Mouse (Mus musculus) layer of hippocampus, postnatal 36 days (tissue): Measurements from ENCODE around the gene Nsl1. TPM values are rescaled to one million over a fixed set of nuclear protein-coding genes. Genes with fewer than 3 reads are reported as not detected.

ENCODE experiments used
- DNase-seq, 2 experiments: peaks; one replicate each; pipeline ENCODE4 v3.0.0; 2022
- total RNA-seq, 2 experiments: library from RNA; stranded (reverse); gene quantifications; 2 replicates each; pipeline ENCODE4 v1.2.3; 2021

The Nsl1 gene
- total RNA-seq, 2 experiments from 2014 or later, result 0.61 to 0.82 TPM

GRCm38 (mm10) chr1:191054870-191055532, 7.8 kb upstream of the Nsl1 start:
- no peak for DNase-seq

DNA sequence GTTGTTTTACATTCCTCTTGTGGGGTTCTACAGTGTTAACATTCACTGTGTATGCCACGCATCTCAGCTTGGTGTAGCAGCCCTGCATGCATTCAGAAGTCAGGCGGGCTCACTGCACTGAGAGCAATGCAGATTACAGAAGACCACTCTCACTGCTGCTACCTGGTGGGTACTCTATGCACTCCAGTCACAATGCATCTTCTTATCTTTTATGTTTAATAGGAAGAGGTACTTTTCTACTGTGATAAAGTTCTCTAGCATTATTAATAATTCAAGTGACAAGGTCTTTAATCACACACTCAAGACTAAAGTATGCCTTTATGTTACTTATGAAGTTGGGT, 7.3 kb upstream of the Nsl1 start:
- DNase-seq, result no peak

DNA sequence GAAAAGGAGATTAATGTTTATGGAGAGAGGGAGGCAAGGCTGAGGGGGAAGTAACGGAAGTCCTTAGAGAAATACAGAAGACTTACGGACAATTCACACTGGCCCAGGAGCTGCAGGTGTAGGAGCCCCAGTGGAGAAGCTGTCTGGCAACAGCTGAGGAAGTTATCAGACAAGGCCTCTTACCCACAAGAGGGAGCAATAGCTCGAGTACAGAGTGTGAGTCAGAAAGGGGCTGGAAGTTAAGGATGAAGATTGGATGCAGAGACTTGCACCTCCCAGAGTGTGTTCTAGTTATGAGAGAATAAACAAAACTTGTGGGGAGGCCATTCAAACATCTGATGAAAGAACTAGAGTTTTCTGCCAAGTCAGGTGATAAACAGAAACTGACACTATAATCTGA, 5.4 kb upstream of the Nsl1 start:
- no peak for DNase-seq

DNA sequence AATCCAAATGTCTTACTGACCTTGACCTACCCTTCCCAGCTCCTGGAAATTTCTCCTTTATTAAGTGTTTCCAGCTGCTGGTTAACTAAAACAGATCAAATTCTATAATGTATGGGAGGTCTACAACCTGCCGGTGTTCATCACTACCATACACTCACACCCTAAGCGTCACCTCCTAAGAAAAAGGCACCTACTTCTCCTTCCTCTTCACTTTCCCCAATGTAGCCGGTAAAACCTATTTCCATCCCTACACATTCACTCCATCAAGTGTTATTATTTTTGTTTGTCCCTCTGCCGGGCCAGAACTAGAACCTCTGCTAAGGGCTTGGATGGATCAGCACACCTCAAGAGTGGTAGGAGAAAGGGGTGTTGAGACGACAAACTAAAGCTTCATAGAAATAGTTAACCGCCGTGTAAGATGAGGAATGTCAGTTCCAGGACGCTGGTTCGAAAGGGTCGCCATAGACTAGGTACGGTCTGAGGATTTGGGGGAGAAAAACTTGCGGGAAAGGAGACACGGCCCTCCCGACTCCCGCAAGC, 501 bp upstream of the Nsl1 start:
- no peak for DNase-seq

GRCm38 (mm10) chr1:191063700-191064099, 888 bp downstream of the Nsl1 start:
- no peak for DNase-seq

- no peak for DNase-seq
Observed at GRCm38 (mm10) chr1:191064535-191064934, 1.7 kb downstream of the Nsl1 start.

DNA sequence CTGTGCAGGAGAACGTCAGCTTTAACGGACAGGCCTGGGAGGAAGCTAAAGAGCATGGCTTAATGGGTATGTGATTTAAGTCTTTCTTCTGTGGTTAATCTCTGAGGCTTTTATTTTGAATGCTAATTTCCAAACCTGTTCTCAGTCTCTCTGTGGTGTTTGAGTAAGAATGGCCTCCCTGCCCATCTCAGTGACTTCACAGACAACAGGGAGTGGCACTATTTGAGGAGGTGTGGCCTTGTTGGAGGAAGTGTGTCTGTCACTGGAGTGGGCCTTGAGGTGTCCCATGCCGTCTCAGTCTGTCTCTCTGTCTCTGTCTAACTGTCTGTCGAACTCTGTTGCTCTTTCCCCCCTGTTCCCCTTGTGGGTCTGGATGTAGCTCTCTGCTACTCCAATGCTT, 2.4 kb downstream of the Nsl1 start:
- no peak for DNase-seq

DNA sequence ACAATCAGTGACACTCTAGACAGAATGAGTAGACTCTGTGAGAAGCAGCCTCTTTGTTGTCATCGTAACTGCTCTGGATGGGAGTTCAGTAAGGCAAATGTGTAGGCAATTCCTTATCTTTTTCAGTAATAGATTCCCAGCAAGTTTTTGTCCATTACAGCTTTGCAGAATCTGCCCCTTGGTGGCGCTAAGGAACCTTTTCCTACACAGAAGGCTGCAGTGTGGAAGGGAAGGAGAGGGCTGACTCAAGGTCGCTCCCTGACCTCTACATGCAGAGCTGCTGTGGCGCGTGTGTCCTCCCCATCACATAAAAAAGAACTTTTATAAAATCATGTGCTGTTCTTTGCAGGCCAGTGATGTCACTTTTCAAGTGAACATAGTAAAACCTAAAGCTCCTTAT, 5.6 kb downstream of the Nsl1 start:
- no peak for DNase-seq

DNA sequence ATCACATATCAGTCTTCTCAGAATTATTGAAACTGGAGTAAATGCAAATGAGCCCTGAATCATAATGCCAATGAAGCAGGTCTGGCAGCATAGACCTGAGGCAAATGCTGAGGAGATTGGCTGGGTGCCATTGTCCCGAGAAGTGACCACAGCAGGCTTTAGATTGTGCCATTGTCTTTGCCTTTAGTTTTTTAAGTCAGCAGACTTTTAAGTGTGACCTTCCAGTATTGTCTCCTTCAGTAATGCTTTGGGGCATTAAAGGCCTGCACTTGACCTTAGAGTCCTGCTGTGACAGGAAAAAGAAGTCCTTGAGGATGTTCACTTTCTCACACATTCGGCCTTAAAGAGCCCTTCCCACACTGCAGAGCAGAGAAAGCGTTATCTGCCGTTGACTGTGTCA, 7.4 kb downstream of the Nsl1 start:
- no peak for DNase-seq

GRCm38 (mm10) chr1:191071613-191072012, 8.8 kb downstream of the Nsl1 start:
- no peak for DNase-seq

DNA sequence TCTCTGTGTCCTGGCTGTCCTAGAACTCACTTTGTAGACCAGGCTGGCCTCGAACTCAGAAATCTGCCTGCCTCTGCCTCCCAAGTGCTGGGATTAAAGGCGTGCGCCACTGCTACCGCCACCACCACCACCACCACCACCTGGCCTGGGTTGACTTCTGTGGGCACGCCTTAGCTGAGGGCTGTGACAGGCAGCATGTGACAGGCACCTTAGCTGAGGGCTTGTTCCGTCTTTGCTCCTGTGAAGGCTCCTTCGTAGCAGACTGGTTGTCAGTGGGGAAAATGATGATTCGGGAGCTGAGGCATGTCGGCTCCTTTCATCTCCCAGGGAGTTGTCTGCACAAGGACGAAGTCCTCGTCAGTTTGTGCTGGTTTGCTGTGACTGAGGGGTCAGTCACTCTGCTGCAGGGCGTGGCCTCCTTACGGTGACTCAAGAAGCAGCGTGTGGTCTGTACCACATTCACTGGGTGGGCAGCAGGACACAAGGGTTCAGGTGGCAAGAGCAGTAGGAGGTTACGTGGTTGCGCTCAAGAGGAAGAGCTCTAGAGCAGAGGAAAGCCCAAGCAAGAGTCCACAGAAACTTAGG, 9.6 kb downstream of the Nsl1 start:
- DNase-seq, result no peak

DNA sequence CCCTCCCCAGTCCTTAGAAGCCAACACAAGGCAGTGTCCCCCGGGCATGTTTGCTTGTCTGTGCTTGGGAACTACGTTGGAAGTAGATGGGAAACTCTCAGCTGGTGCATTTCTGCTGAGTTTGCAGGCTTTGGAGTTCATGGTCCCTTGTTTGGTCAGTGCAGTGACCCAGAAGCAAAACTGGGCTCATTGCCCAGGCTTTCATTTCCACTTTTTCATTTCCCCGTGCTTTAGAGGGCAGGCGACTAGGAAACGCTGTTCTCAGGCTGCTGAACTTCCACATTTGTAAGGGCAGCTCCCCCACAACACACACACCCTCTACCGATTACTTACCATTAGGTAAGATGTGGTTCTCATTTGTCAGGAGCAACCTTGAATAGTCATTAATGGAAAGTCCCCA, 10.2 kb downstream of the Nsl1 start:
- no peak for DNase-seq

- DNase-seq, result no peak
Observed at GRCm38 (mm10) chr1:191073486-191073885, 10.7 kb downstream of the Nsl1 start.

DNA sequence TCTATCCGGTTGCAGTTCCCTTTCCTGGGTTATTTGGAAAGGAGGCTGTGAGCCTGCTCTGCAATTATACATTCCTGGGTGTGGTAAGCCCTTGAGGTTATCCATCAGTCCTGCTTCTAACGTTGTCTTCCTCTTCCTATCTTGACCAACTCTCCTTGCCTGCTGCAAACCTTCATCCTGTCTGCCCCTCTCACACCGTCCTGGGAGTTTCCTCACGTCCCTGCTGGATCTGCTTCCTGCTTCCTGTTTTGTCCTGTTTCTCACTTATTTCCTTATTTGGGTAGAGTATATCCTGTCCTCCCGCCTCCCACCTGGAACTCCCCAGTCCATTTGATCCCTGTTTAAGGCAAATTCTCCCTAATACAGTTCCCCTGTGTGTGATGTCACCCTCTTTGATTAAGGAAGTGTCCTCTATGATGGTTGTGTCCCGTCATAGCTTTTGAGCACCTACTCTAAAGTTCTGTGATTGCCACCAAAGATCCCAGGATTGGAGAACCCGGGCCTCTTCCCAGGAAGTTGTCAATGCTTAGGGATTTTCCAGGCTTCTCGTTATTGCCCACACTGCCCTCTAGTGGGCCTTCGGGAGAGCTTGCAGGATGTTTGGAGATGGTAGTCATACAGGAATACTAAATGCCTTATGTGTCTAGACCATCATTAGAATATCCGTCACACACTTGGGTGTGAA, 12.5 kb downstream of the Nsl1 start:
- peak; percentile 33 to 53 for DNase-seq

GRCm38 (mm10) chr1:191083230-191083629, 20.4 kb downstream of the Nsl1 start:
- DNase-seq, result no peak

GRCm38 (mm10) chr1:191084951-191085559, 22.2 kb downstream of the Nsl1 start:
- no peak for DNase-seq

- no peak for DNase-seq
Observed at GRCm38 (mm10) chr1:191085597-191085996, 22.8 kb downstream of the Nsl1 start.

DNA sequence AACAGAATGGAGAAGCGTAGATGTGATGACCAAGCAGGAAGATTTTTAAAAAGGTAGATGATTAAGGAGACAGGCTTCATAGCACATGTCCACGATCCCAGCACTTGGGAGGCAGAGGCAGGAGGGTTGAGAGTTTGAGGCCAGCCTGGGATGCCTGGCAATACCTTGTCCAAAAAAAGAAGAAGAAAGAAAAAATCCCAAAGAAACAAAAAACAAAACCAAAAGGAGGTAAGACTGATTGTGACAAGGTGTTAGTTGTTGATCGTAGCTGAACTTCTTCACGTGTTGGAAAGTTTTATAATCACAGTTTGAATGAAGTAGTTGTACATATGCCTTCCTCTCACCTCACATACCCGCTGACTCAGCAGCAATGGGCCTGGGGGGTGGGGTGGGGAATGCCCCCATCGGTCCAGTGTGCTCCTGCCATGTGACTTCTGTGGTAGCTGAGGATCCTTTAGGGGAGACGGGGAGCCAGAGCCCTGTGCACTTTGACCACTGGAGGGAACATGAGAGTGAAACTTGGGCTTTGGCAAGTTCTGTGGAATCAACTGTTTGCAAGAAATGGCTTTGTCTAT, 23.6 kb downstream of the Nsl1 start:
- DNase-seq, result no peak

- no peak for DNase-seq
Observed at GRCm38 (mm10) chr1:191086960-191087359, 24.1 kb downstream of the Nsl1 start.

DNA sequence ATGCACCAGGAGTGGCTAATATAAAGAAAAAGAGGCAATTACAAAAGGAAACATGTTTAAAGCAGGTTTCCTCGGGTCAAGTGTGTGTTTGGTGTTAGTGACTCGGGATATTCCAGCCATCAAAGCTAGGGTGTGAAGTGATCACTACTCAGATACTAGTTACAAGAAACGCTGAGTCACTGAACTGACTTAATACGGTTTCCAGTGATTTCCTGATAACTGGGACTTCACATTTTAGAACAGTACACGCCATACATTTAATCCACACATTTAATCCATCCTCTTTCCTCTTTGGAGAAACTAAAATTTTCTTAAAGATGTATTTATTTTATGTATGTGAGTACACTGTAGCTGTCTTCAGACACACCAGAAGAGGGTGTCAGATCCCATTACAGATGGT, 25.1 kb downstream of the Nsl1 start:
- DNase-seq, result no peak

- DNase-seq, result no peak
Observed at GRCm38 (mm10) chr1:191089355-191089754, 26.5 kb downstream of the Nsl1 start.

DNA sequence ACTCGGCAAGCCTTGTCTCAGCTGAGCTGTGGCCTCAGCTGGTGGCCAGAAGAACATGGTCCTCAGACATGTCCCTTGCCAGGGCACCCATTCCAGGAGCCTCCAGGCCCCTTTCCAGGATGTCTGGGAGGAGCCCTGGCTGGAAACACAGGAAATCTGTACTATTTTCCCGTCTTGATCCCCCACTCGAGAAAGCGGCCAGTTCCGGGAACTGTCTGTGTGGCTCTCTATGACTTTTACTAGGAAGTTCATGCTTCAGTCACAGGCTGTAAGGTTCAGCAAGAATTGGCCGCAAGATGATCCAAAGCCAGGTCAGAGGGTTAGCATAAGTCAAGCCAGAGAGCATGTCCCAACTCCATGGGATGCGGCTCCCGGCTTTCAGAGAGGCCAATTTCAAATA, 29.2 kb downstream of the Nsl1 start:
- no peak for DNase-seq

GRCm38 (mm10) chr1:191093578-191093977, 30.8 kb downstream of the Nsl1 start:
- no peak for DNase-seq
